Mouse (Mus musculus): ENCODE measurements around the gene Gm21663. TPM values are rescaled to one million over a fixed set of nuclear protein-coding genes. Genes with fewer than 3 reads are reported as not detected.
"Not testable (repeated sequence)": the region's sequence is repeated elsewhere in the genome, so short reads cannot be mapped to it uniquely, and the experiment has no call there.

Gm21663 gene
- total RNA-seq (2015; ENCODE audit: low replicate concordance) (not detected in 2 replicates), total RNA-seq (2017; ENCODE audit: low replicate concordance) (not detected in 2 replicates)

GRCm38 (mm10) chr5:25942281-25942680 lies at the start of gene Gm21663:
Gm21663 (minus strand) TSS chr5:25942381.
- ATAC-seq (replicated peaks; ENCODE audit: low FRiP score, poor library complexity, severe bottlenecking): not testable (repeated sequence)

GRCm38 (mm10) chr5:25988550-25988949 lies 46.4 kb upstream of the Gm21663 start, which contains the start of gene Gm21698:
Gm21698 (minus strand) TSS chr5:25988650.
- ATAC-seq (replicated peaks; ENCODE audit: low FRiP score, poor library complexity, severe bottlenecking): not testable (repeated sequence)

GRCm38 (mm10) chr5:25972563-25972962 lies 30.4 kb upstream of the Gm21663 start, which contains the start of gene Gm21680:
Gm21680 (minus strand) TSS chr5:25972663.
- not testable (repeated sequence) for ATAC-seq (replicated peaks; ENCODE audit: low FRiP score, poor library complexity, severe bottlenecking)

- not testable (repeated sequence) for ATAC-seq (replicated peaks; ENCODE audit: low FRiP score, poor library complexity, severe bottlenecking)
These were observed 14.9 kb upstream of the Gm21663 start for GRCm38 (mm10) chr5:25957050-25957449.

GRCm38 (mm10) chr5:25956611-25957010 lies 14.4 kb upstream of the Gm21663 start:
- ATAC-seq (replicated peaks; ENCODE audit: low FRiP score, poor library complexity, severe bottlenecking): peak; percentile 34; the same call in 1 of the 2 replicates

- ATAC-seq (replicated peaks; ENCODE audit: low FRiP score, poor library complexity, severe bottlenecking): not testable (repeated sequence)
These were observed 12.1 kb upstream of the Gm21663 start, which contains the start of gene Gm21671 for GRCm38 (mm10) chr5:25954317-25954716. Gm21671 (minus strand) TSS chr5:25954417.

- ATAC-seq (replicated peaks; ENCODE audit: low FRiP score, poor library complexity, severe bottlenecking): not testable (repeated sequence)
These were observed 3.2 kb upstream of the Gm21663 start for GRCm38 (mm10) chr5:25945391-25945790.

GRCm38 (mm10) chr5:25891321-25891720 lies 50.9 kb downstream of the Gm21663 start:
- ATAC-seq (replicated peaks; ENCODE audit: low FRiP score, poor library complexity, severe bottlenecking): no peak

- no peak for ATAC-seq (replicated peaks; ENCODE audit: low FRiP score, poor library complexity, severe bottlenecking)
These were observed 52.3 kb downstream of the Gm21663 start for GRCm38 (mm10) chr5:25889746-25890382.

- ATAC-seq (replicated peaks; ENCODE audit: low FRiP score, poor library complexity, severe bottlenecking): no peak
These were observed 55.5 kb downstream of the Gm21663 start for GRCm38 (mm10) chr5:25886708-25887107.

Other genes starting within 250 kb of the Gm21663 start
- gene Xrcc2, start 236.6 kb downstream of the Gm21663 start, total RNA-seq (2015; ENCODE audit: low replicate concordance): 4.6 and 18.0 TPM in 2 replicates
- 6.9 and 13.6 TPM in 2 replicates for gene Xrcc2, start 236.6 kb downstream of the Gm21663 start, total RNA-seq (2017; ENCODE audit: low replicate concordance)
- gene Actr3b, start 182.4 kb downstream of the Gm21663 start, total RNA-seq (2015; ENCODE audit: low replicate concordance): 0.72 TPM in 1 of 2 replicates, not detected in the other
- not detected in 2 replicates for gene Actr3b, start 182.4 kb downstream of the Gm21663 start, total RNA-seq (2017; ENCODE audit: low replicate concordance)
- gene Gm21671, start 12.0 kb upstream of the Gm21663 start, total RNA-seq (2015; ENCODE audit: low replicate concordance): not detected in 2 replicates
- gene Gm21671, start 12.0 kb upstream of the Gm21663 start, total RNA-seq (2017; ENCODE audit: low replicate concordance): not detected in 2 replicates
- not detected in 2 replicates for gene Gm21680, start 30.3 kb upstream of the Gm21663 start, total RNA-seq (2015; ENCODE audit: low replicate concordance)
- not detected in 2 replicates for gene Gm21680, start 30.3 kb upstream of the Gm21663 start, total RNA-seq (2017; ENCODE audit: low replicate concordance)
- not detected in 2 replicates for gene Gm21698, start 46.3 kb upstream of the Gm21663 start, total RNA-seq (2015; ENCODE audit: low replicate concordance)
- not detected in 2 replicates for gene Gm21698, start 46.3 kb upstream of the Gm21663 start, total RNA-seq (2017; ENCODE audit: low replicate concordance)
- not detected in 2 replicates for gene Gm1979, start 62.4 kb upstream of the Gm21663 start, total RNA-seq (2015; ENCODE audit: low replicate concordance)
- gene Gm1979, start 62.4 kb upstream of the Gm21663 start, total RNA-seq (2017; ENCODE audit: low replicate concordance): not detected in 2 replicates
- not detected in 2 replicates for gene Gm5862, start 80.5 kb upstream of the Gm21663 start, total RNA-seq (2015; ENCODE audit: low replicate concordance)
- gene Gm5862, start 80.5 kb upstream of the Gm21663 start, total RNA-seq (2017; ENCODE audit: low replicate concordance): not detected in 2 replicates
- not detected in 2 replicates for gene Speer4a, start 97.2 kb upstream of the Gm21663 start, total RNA-seq (2015; ENCODE audit: low replicate concordance)
- not detected in 2 replicates for gene Speer4a, start 97.2 kb upstream of the Gm21663 start, total RNA-seq (2017; ENCODE audit: low replicate concordance)
- gene Gm7347, start 116.2 kb upstream of the Gm21663 start, total RNA-seq (2015; ENCODE audit: low replicate concordance): not detected in 2 replicates
- not detected in 2 replicates for gene Gm7347, start 116.2 kb upstream of the Gm21663 start, total RNA-seq (2017; ENCODE audit: low replicate concordance)
- not detected in 2 replicates for gene Gm10471, start 146.9 kb upstream of the Gm21663 start, total RNA-seq (2015; ENCODE audit: low replicate concordance)
- not detected in 2 replicates for gene Gm10471, start 146.9 kb upstream of the Gm21663 start, total RNA-seq (2017; ENCODE audit: low replicate concordance)
- gene 5031410I06Rik, start 163.0 kb upstream of the Gm21663 start, total RNA-seq (2015; ENCODE audit: low replicate concordance): not detected in 2 replicates
- gene 5031410I06Rik, start 163.0 kb upstream of the Gm21663 start, total RNA-seq (2017; ENCODE audit: low replicate concordance): not detected in 2 replicates
- gene Gm10220, start 179.0 kb upstream of the Gm21663 start, total RNA-seq (2015; ENCODE audit: low replicate concordance): not detected in 2 replicates
- gene Gm10220, start 179.0 kb upstream of the Gm21663 start, total RNA-seq (2017; ENCODE audit: low replicate concordance): not detected in 2 replicates